Mouse (Mus musculus) left cerebral cortex, adult 8-10 months (tissue): ENCODE data around the gene Trp53rka. TPM values are rescaled to one million over a fixed set of nuclear protein-coding genes. Genes with fewer than 3 reads are reported as not detected.

Source experiments
- total RNA-seq, 4 experiments: library from RNA; stranded (reverse); gene quantifications; 2 replicates each; pipeline ENCODE4 v1.2.4; 2022

Gene Trp53rka
- total RNA-seq, 4 experiments from 2014 or later: 19.2 to 20.3 (median 20.0) TPM

Other genes with a start within 250 kb of the Trp53rka start
- gene Slc35c2, start 205.5 kb downstream of the Trp53rka start, total RNA-seq: 10 to 100 TPM; 57.0 to 58.1 (median 57.6) TPM
- gene Elmo2, start 166.8 kb downstream of the Trp53rka start, total RNA-seq: 100 to 1,000 TPM; 127 to 150 (median 134) TPM
- under 1 TPM in 1 of 4 experiments, not detected in 3; 0.11 TPM for gene Zfp663, start 124.6 kb downstream of the Trp53rka start, total RNA-seq
- gene Zfp334, start 105.1 kb downstream of the Trp53rka start, total RNA-seq: 10 to 100 TPM; 14.1 to 15.7 (median 15.3) TPM
- gene Ocstamp, start 92.9 kb downstream of the Trp53rka start, total RNA-seq: not detected
- gene Slc13a3, start 20.1 kb downstream of the Trp53rka start, total RNA-seq: 10 to 100 TPM; 17.7 to 21.1 (median 19.2) TPM
- 1 to 10 TPM; 1.0 to 1.4 (median 1.2) TPM for gene Slc2a10, start 10.5 kb upstream of the Trp53rka start, total RNA-seq
- 1 to 10 TPM; 2.8 to 3.9 (median 3.5) TPM for gene Eya2, start 101.7 kb upstream of the Trp53rka start, total RNA-seq